Mouse (Mus musculus) intestine, embryonic 14.5 days (tissue): ENCODE measurements around the gene Ogfod2. TPM values are rescaled to one million over a fixed set of nuclear protein-coding genes. Genes with fewer than 3 reads are reported as not detected.

Source experiments
- ATAC-seq: fragments of 200-750 bp; cut with Nextera tagmentation; replicated peaks from 2 replicates; pipeline ENCODE4 v1.8.0; 2017; ENCODE audit warnings: low read depth, moderate number of reproducible peaks, moderate TSS enrichment, moderate library complexity; ENCODE audit not compliant: low FRiP score, low TSS enrichment
- DNase-seq: peaks from one replicate; pipeline ENCODE4 v3.0.0-alpha.2; 2018; ENCODE audit warnings: low spot score
- H3K27ac ChIP-seq: fragments of 300-500 bp; sonication (generic); 2 replicates; pipeline ENCODE4 v1.5.1; 2014; ENCODE audit warnings: low read depth, mild to moderate bottlenecking, control low read depth
- H3K27me3 ChIP-seq: fragments of 300-500 bp; sonication (generic); replicated peaks from 2 replicates; pipeline ENCODE4 v1.6.1; 2014; ENCODE audit warnings: low read length, control low read depth; ENCODE audit not compliant: control insufficient read depth, insufficient read depth
- H3K36me3 ChIP-seq: fragments of 300-500 bp; sonication (generic); 2 replicates; pipeline ENCODE4 v1.6.1; 2014; ENCODE audit warnings: low read length, control low read depth; ENCODE audit not compliant: control insufficient read depth, insufficient read depth
- H3K4me1 ChIP-seq: fragments of 300-500 bp; sonication (generic); replicated peaks from 2 replicates; pipeline ENCODE4 v1.6.1; 2014; ENCODE audit warnings: low read length, control low read depth, mixed read lengths; ENCODE audit not compliant: control insufficient read depth, insufficient read depth
- H3K4me2 ChIP-seq: fragments of 300-500 bp; sonication (generic); 2 replicates; pipeline ENCODE4 v1.6.1; 2014; ENCODE audit warnings: low read length
- H3K4me3 ChIP-seq: fragments of 300-500 bp; sonication (generic); 2 replicates; pipeline ENCODE4 v1.5.1; 2014; ENCODE audit warnings: low read depth, low read length, control low read depth, mixed read lengths
- H3K9ac ChIP-seq: fragments of 300-500 bp; sonication (generic); 2 replicates; pipeline ENCODE4 v1.6.1; 2014; ENCODE audit warnings: mild to moderate bottlenecking, low read length
- H3K9me3 ChIP-seq: fragments of 300-500 bp; sonication (generic); 2 replicates; pipeline ENCODE4 v1.6.1; 2016; ENCODE audit warnings: low read length, control low read depth; ENCODE audit not compliant: control insufficient read depth
- WGBS: fragments of 180-500 bp; shearing (Covaris S2); extraction: QIAGEN DNeasy Blood & Tissue Kit; methylation state at CpG from one replicate; pipeline ENCODE4 v1.1.7; 2014; 5-methylcytosine and 5-hydroxymethylcytosine counted together
- polyA plus RNA-seq: library from polyadenylated mRNA; unstranded; fragments of >200 nt; fragmentation: Nextera tagmentation; extraction: Ambion mirVana; gene quantifications from 2 replicates; pipeline ENCODE4 v1.2.1, GENCODE M21; 2014

The Ogfod2 gene
- polyA plus RNA-seq, 1 experiment from 2014 or later, result 18.0 TPM

DNA sequence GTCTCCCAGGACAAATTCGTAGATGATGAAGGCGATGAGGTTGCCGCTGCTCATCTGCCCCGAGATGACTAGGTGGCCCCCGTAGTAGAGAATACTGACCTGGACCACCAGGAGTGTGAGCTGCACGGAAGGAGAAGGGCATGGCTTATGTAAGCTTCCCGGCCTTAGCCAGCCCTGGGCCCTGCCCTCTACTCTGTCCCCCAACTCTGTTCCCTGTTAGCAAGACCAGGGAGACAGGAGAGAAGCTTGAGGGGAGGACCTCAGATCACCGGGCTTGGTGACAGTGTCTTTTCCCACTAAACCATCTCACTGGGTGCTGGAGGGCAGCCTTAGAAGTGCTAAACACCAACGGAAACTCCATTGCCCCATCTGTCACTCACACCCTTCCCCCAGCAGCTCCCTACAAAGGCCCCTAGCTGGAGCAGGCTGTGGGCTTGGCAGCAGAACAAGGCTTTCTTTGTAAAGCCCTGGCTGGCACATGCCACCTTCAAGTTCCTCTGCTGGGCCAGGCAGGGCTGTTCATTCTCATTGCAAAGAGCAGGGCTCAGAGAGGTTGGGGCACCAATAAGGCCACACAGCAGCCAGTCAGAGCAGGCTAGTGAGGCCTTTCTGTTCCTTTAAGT is 33.2 kb upstream of the Ogfod2 start:
- WGBS, result 67% methylated on average over 9 of the region's 9 CpGs
- DNase-seq, result no peak
- Histone ChIP-seq H3K9me3 (no peaks in the 10 kb centered on the region), H3K4me3 (no peak overlapping the region), H3K9ac (no peak overlapping the region), H3K27ac (no peak overlapping the region), H3K4me1 (peaks cover 15% of the 10 kb centered on the region), H3K27me3 (no peaks in the 10 kb centered on the region), H3K4me2 (no peak overlapping the region), H3K36me3 (no peaks in the 10 kb centered on the region)
- no peak for ATAC-seq

- no peak overlapping the region for H3K4me3 ChIP-seq
- H3K4me1 ChIP-seq, result peaks cover 12% of the 10 kb centered on the region
- H3K4me2 ChIP-seq, result no peak overlapping the region
- H3K36me3 ChIP-seq, result no peaks in the 10 kb centered on the region
- no peaks in the 10 kb centered on the region for H3K9me3 ChIP-seq
- 88% methylated on average over 17 of the region's 17 CpGs for WGBS
- DNase-seq (no peak), ATAC-seq (no peak)
- no peak overlapping the region for H3K9ac ChIP-seq
- no peak overlapping the region for H3K27ac ChIP-seq
- H3K27me3 ChIP-seq, result no peaks in the 10 kb centered on the region
Observed at GRCm38 (mm10) chr5:124079880-124080279, 32.2 kb upstream of the Ogfod2 start.

DNA sequence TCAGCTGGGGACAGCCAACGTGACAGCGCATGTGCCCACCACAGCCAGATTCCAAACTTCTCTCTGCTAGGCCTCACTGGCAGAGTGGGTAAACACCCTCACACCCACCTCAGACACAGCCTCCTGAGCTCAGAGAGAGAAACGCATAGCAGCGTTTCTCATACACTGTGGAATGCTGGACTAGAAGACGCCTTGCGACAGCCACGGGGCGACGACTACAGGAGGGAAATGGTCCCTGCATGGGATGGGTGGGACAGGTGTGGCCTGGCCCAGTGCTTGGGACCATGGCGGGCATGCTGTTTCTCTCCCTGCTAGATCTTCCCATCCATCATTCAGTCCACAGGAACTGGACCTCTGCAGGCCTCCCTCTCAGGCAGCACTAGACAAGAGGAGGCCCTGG is 29.6 kb upstream of the Ogfod2 start:
- ATAC-seq (no peak), DNase-seq (no peak)
- no peak overlapping the region for H3K4me3 ChIP-seq
- 68% methylated on average over 10 of the region's 10 CpGs for WGBS
- H3K9ac ChIP-seq, result no peak overlapping the region
- no peaks in the 10 kb centered on the region for H3K4me1 ChIP-seq
- no peaks in the 10 kb centered on the region for H3K27me3 ChIP-seq
- H3K4me2 ChIP-seq, result no peak overlapping the region
- H3K27ac ChIP-seq, result no peak overlapping the region
- no peaks in the 10 kb centered on the region for H3K9me3 ChIP-seq
- H3K36me3 ChIP-seq, result no peaks in the 10 kb centered on the region

DNA sequence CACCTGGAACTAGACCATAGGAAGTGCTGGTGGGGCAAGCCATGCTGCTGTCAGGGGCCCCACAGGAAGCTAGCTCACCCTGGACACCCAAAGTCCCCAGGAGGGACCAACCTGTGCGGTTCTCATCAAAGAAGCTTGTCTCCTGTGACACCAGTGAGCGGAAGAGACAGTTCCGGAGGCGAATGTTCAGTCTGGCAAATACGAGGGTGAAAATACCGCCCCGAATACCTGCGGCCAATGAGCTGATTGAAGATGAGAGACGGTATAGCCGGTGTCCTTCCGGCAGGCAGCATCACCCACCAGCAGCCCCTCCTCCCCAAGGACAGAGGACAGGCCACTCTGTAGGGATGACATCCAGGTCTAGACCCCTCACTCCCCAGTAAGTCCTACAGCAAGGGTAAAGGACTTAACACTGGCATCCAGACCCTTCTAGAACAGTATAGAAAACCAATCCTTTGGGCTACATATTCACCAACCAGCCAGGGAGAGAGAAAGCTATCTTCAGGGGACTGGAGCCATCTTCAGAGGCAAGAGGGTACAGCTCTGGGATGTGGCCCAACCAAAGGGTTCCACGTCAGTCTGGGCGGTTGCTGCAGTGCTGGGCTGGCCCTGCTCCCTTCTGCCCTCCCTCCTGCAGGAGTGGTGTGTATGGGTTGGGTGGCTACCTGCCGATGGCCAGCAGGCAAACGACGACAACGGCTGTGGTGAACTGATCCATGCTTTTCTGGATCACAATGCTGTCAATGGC is 29.0 kb upstream of the Ogfod2 start:
- 89% methylated on average over 17 of the region's 17 CpGs for WGBS

DNA sequence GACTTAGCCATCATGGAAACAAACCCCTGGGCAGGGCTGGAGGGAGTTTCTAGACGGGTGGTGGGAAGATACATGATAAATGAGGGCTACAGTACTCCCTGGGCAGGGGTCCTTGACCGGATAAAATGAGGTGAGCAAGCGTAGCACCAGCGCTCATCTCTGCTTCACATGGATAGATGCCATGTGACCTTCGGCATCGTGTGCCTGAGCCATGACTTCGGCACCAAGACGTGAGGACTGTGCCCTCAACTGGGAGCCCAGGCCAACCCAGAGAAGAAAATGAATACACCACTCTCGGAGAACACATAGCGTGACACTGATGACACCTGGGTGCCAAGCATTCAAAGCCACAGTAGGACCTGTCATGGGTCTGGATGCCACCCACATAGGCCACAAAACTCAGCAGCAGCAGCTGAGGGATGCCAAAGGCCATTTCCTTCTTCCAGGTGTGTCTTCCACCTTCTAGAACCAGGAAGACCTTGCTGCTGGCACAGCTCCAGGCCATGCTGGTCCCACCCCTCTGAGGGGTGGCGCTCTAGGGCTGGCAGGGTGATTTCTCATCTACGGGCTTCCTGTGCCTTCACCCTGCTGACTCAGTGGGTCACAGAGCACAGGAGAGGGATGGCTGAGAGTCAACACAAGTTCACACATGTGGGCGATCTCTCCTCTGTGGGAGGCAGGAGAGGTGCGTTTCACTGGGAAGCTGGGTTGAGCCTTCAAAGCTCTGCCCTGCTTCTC is 28.1 kb upstream of the Ogfod2 start:
- 84% methylated on average over 14 of the region's 14 CpGs for WGBS
- Histone ChIP-seq H3K36me3 (no peaks in the 10 kb centered on the region), H3K9me3 (no peaks in the 10 kb centered on the region), H3K4me2 (no peak overlapping the region), H3K4me3 (no peak overlapping the region), H3K9ac (no peak overlapping the region), H3K27me3 (no peaks in the 10 kb centered on the region), H3K4me1 (no peaks in the 10 kb centered on the region), H3K27ac (no peak overlapping the region)
- ATAC-seq (no peak), DNase-seq (no peak)

More for the DNA sequence above, 29.0 kb upstream of the Ogfod2 start:
- no peaks in the 10 kb centered on the region for H3K36me3 ChIP-seq
- H3K27ac ChIP-seq, result no peak overlapping the region
- no peak overlapping the region for H3K4me2 ChIP-seq
- no peak overlapping the region for H3K4me3 ChIP-seq
- no peaks in the 10 kb centered on the region for H3K4me1 ChIP-seq
- ATAC-seq, result no peak
- no peak for DNase-seq
- no peak overlapping the region for H3K9ac ChIP-seq
- H3K9me3 ChIP-seq, result no peaks in the 10 kb centered on the region
- H3K27me3 ChIP-seq, result no peaks in the 10 kb centered on the region

DNA sequence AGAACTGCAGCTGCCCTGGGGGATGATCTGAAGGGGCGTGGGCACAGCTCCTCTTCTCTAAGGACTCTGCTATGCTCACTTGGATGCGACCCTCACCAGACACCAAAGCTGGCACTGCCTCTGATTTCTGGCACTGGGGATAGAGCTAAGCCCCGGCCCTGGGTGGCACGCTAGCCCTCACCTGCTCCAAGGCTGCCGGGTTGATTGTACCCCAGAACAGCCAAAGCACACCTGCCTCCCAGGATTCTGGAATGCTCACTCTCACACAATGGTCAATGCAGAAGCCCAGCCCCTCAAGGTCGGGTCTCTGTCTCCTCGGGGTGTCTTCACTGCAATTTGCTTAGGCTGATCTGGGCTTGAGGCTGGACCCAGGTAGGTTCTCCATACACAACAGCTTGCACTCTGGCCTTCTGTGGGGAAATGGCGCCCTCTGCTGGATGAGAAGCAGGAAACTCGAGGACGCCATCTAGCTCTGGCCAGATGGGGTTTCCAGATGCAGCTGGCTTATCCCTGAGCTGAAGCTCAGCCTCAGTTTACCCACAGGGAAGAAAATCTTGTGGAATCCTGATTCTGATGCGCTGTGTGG is 27.4 kb upstream of the Ogfod2 start:
- no peak overlapping the region for H3K9ac ChIP-seq
- peak; percentile 62 for ATAC-seq
- DNase-seq, result peak; percentile 91
- no peaks in the 10 kb centered on the region for H3K27me3 ChIP-seq
- 39% methylated on average over 11 of the region's 11 CpGs for WGBS
- no peak overlapping the region for H3K4me2 ChIP-seq
- H3K4me3 ChIP-seq, result no peak overlapping the region
- no peaks in the 10 kb centered on the region for H3K4me1 ChIP-seq
- no peak overlapping the region for H3K27ac ChIP-seq
- H3K36me3 ChIP-seq, result no peaks in the 10 kb centered on the region
- no peaks in the 10 kb centered on the region for H3K9me3 ChIP-seq

GRCm38 (mm10) chr5:124085513-124085912 is 26.6 kb upstream of the Ogfod2 start:
- ATAC-seq, result no peak
- DNase-seq, result no peak
- no peaks in the 10 kb centered on the region for H3K4me1 ChIP-seq
- H3K27ac ChIP-seq, result no peak overlapping the region
- no peak overlapping the region for H3K4me3 ChIP-seq
- 74% methylated on average over 3 of the region's 3 CpGs for WGBS
- H3K27me3 ChIP-seq, result no peaks in the 10 kb centered on the region
- no peak overlapping the region for H3K4me2 ChIP-seq
- H3K9ac ChIP-seq, result no peak overlapping the region
- H3K36me3 ChIP-seq, result no peaks in the 10 kb centered on the region
- H3K9me3 ChIP-seq, result no peaks in the 10 kb centered on the region

DNA sequence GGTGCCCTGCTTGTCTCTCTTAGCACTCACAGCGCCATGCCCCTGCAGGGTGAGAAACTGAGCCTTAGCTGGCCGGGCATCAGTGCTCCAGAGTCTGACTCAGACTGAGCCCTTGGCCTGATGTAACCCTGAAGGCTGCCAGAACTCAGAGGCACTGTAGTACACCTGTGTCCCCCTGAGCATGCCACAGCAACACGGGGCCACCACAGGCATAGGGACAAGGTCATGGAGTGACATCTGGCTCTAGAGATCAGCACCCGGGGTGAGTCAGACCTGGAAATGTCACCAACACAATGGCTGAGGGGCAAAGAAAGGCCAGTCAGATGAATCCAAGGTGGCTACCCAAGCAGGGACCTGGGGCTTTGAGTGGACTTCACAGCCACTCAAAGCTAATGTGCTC is 25.2 kb upstream of the Ogfod2 start:
- ATAC-seq, result no peak
- WGBS, result 87% methylated on average over 4 of the region's 4 CpGs
- no peak overlapping the region for H3K4me2 ChIP-seq
- no peaks in the 10 kb centered on the region for H3K27me3 ChIP-seq
- no peak overlapping the region for H3K27ac ChIP-seq
- no peaks in the 10 kb centered on the region for H3K9me3 ChIP-seq
- no peaks in the 10 kb centered on the region for H3K36me3 ChIP-seq
- no peak for DNase-seq
- no peaks in the 10 kb centered on the region for H3K4me1 ChIP-seq
- no peak overlapping the region for H3K4me3 ChIP-seq
- H3K9ac ChIP-seq, result no peak overlapping the region
